Comparison of ENCODE assay signal across 23 mouse cellular contexts in genomic region chr9:82860805-82861204, GRCm38 (mm10). TPM values are rescaled to one million over a fixed set of nuclear protein-coding genes. Genes with fewer than 3 reads are reported as not detected.
DNase-seq lines count a peak whose midpoint lies in the region; ATAC-seq and TF ChIP-seq lines count a peak whose summit lies in the region.
"Had no signal": no experiment of that assay in that cellular context is flagged by ENCODE, and none has a peak within 500 bp of the region (broad histone marks: within the 10 kb centered on the region; RNA-seq: fewer than 3 reads in every experiment).

No protein-coding gene starts in this region.

- peaks cover 8% of the 10 kb centered on the region; the same call in 1 of the 2 replicates for H3K36me3 ChIP-seq in embryonic facial prominence, embryonic 14.5 days (ENCODE audit: control insufficient read depth, insufficient read depth, low read length)
- peaks cover 6% of the 10 kb centered on the region; the same call in 1 of the 2 replicates for H3K36me3 ChIP-seq in embryonic facial prominence, embryonic 10.5 days (replicated peaks)
- no peaks in the 10 kb centered on the region for H3K36me3 ChIP-seq in kidney, postnatal 0 days (ENCODE audit: insufficient read depth, low read length)
- H3K36me3 ChIP-seq: embryonic facial prominence, embryonic 13.5 days; forebrain, embryonic 15.5 days; hindbrain, embryonic 13.5 days; intestine, embryonic 15.5 days had no signal

- H3K4me1 ChIP-seq in embryonic facial prominence, embryonic 14.5 days (ENCODE audit: control insufficient read depth, insufficient read depth, low read length), result no peaks in the 10 kb centered on the region
- H3K4me1 ChIP-seq in embryonic facial prominence, embryonic 10.5 days, result no peaks in the 10 kb centered on the region
- H3K4me1 ChIP-seq in kidney, postnatal 0 days (replicated peaks; ENCODE audit: insufficient read depth, low read length), result no peaks in the 10 kb centered on the region
- H3K4me1 ChIP-seq: embryonic facial prominence, embryonic 13.5 days; forebrain, embryonic 12.5 days; forebrain, embryonic 15.5 days; hindbrain, embryonic 10.5 days; intestine, embryonic 15.5 days had no signal

- H3K4me2 ChIP-seq in embryonic facial prominence, embryonic 14.5 days (ENCODE audit: low read depth, low read length), result no peak overlapping the region
- no peak overlapping the region for H3K4me2 ChIP-seq in kidney, postnatal 0 days (ENCODE audit: low read length)
- H3K4me2 ChIP-seq: embryonic facial prominence, embryonic 13.5 days; forebrain, embryonic 12.5 days; forebrain, embryonic 15.5 days; heart, embryonic 11.5 days; hindbrain, embryonic 13.5 days; intestine, embryonic 15.5 days had no signal

- ATAC-seq in embryonic facial prominence, embryonic 14.5 days (ENCODE audit: low read depth), result no peak
- ATAC-seq in kidney, postnatal 0 days (replicated peaks; ENCODE audit: low FRiP score, low read depth), result no peak
- no peak for ATAC-seq in CD4-positive, CD25-positive, alpha-beta regulatory T cell, adult 4 months
- ATAC-seq: hindbrain, embryonic 16.5 days; Patski had no signal

- DNase-seq in embryonic facial prominence, embryonic 14.5 days (ENCODE audit: low spot score), result peak; percentile 14
- DNase-seq in embryonic facial prominence, embryonic 10.5 days (ENCODE audit: low spot score), result no peak
- peak; percentile 68 for DNase-seq in kidney, postnatal 0 days (ENCODE audit: low spot score)
- no peak for DNase-seq in kidney, adult 9 months
- peak; percentile 33 for DNase-seq in brain, adult 2 months (ENCODE audit: low read depth, low spot score)
- DNase-seq: adrenal gland, postnatal 36 days; cerebellum, adult 11 months; cerebellum, adult 9-11 months; cerebellum, postnatal 25 days had no signal

- TF ChIP-seq CTCF in kidney, postnatal 0 days (IDR thresholded peaks at IDR 0.05; ENCODE audit: low read depth), result no peak

- H3K27me3 ChIP-seq in embryonic facial prominence, embryonic 14.5 days (replicated peaks; ENCODE audit: control insufficient read depth, insufficient read depth, low read length), result no peaks in the 10 kb centered on the region
- no peaks in the 10 kb centered on the region for H3K27me3 ChIP-seq in embryonic facial prominence, embryonic 10.5 days (replicated peaks; ENCODE audit: low read depth, poor library complexity, severe bottlenecking)
- H3K27me3 ChIP-seq in kidney, postnatal 0 days (ENCODE audit: insufficient read depth, low read length), result no peaks in the 10 kb centered on the region
- H3K27me3 ChIP-seq: CH12.LX; embryonic facial prominence, embryonic 13.5 days; forebrain, embryonic 12.5 days; forebrain, embryonic 15.5 days; hindbrain, embryonic 13.5 days; intestine, embryonic 15.5 days; Patski had no signal

- no peak overlapping the region for H3K27ac ChIP-seq in embryonic facial prominence, embryonic 14.5 days (replicated peaks; ENCODE audit: low read depth, low read length)
- no peak overlapping the region for H3K27ac ChIP-seq in embryonic facial prominence, embryonic 10.5 days (replicated peaks)
- H3K27ac ChIP-seq in kidney, postnatal 0 days, result no peak overlapping the region
- H3K27ac ChIP-seq: embryonic facial prominence, embryonic 13.5 days; forebrain, embryonic 12.5 days; forebrain, embryonic 15.5 days; gastrocnemius, adult 2 months; hindbrain, embryonic 10.5 days; hindbrain, embryonic 13.5 days had no signal

- 84% methylated on average over 2 of the region's 2 CpGs for WGBS in embryonic facial prominence, embryonic 14.5 days
- WGBS in embryonic facial prominence, embryonic 10.5 days, result 95% methylated on average over 2 of the region's 2 CpGs
- WGBS in kidney, postnatal 0 days, result 78% methylated on average over 2 of the region's 2 CpGs

- H3K4me3 ChIP-seq in embryonic facial prominence, embryonic 14.5 days (ENCODE audit: low read depth, low read length), result no peak overlapping the region
- no peak overlapping the region for H3K4me3 ChIP-seq in embryonic facial prominence, embryonic 10.5 days
- no peak overlapping the region for H3K4me3 ChIP-seq in kidney, postnatal 0 days (replicated peaks; ENCODE audit: low read depth, low read length)
- H3K4me3 ChIP-seq: embryonic facial prominence, embryonic 13.5 days; erythroblast, embryonic 14.5 days; forebrain, embryonic 12.5 days; forebrain, embryonic 15.5 days; gastrocnemius, adult 2 months; hindbrain, embryonic 10.5 days; hindbrain, embryonic 13.5 days; intestine, embryonic 15.5 days had no signal

- H3K9me3 ChIP-seq in embryonic facial prominence, embryonic 14.5 days (ENCODE audit: control insufficient read depth, low read length), result no peaks in the 10 kb centered on the region
- no peaks in the 10 kb centered on the region for H3K9me3 ChIP-seq in embryonic facial prominence, embryonic 10.5 days
- no peaks in the 10 kb centered on the region for H3K9me3 ChIP-seq in kidney, postnatal 0 days (replicated peaks; ENCODE audit: low read length)
- H3K9me3 ChIP-seq: embryonic facial prominence, embryonic 13.5 days; forebrain, embryonic 12.5 days; forebrain, embryonic 15.5 days; G1E; hindbrain, embryonic 10.5 days; hindbrain, embryonic 13.5 days; intestine, embryonic 15.5 days had no signal

- H3K9ac ChIP-seq in embryonic facial prominence, embryonic 14.5 days (ENCODE audit: low read depth, low read length), result no peak overlapping the region
- no peak overlapping the region for H3K9ac ChIP-seq in kidney, postnatal 0 days (ENCODE audit: low read depth, low read length)
- H3K9ac ChIP-seq: embryonic facial prominence, embryonic 13.5 days; forebrain, embryonic 12.5 days; forebrain, embryonic 15.5 days; hindbrain, embryonic 13.5 days; intestine, embryonic 15.5 days had no signal

RNA-seq across cellular contexts. Expression of gene Irak1bp1, which starts 31.5 kb away (rescaled TPM):
- polyA plus RNA-seq in embryonic facial prominence, embryonic 14.5 days (2014; fragmentation: Nextera tagmentation; extraction: Ambion mirVana), result 18.7 and 22.3 TPM in 2 replicates
- polyA plus RNA-seq in embryonic facial prominence, embryonic 10.5 days (2016; fragmentation: Nextera tagmentation; extraction: Ambion mirVana), result 21.1 and 23.0 TPM in 2 replicates
- 29.4 and 31.8 TPM in 2 replicates for polyA plus RNA-seq in kidney, postnatal 0 days (2015; fragmentation: Nextera tagmentation; extraction: Ambion mirVana)
- 1 to 10 TPM in 1 of 2 experiments, under 1 TPM in 1; 0.37 to 1.2 TPM for polyA plus RNA-seq in CD4-positive, CD25-positive, alpha-beta regulatory T cell, adult 4 months (2017; shearing (Covaris generic))
- polyA plus RNA-seq: erythroblast, embryonic 14.5 days had no signal

Comparison
In these comparisons a context has a peak if more than half of its experiments do, and no peak if none do; other contexts are left out.
1. DNase-seq: peak in embryonic facial prominence, embryonic 14.5 days (single experiment), kidney, postnatal 0 days (single experiment) and brain, adult 2 months (single experiment); none in embryonic facial prominence, embryonic 10.5 days (single experiment) and kidney, adult 9 months (single experiment).